Mouse (Mus musculus): ENCODE data around the gene C1qtnf12. TPM values are rescaled to one million over a fixed set of nuclear protein-coding genes. Genes with fewer than 3 reads are reported as not detected.

Gene C1qtnf12
- total and polyA plus RNA-seq, 2 experiments from 2014 or later: 11.7 to 13.3 TPM

GRCm38 (mm10) chr4:155947094-155947493 lies 15.0 kb upstream of the C1qtnf12 start:
- Histone ChIP-seq H3K27ac (ENCODE audit: low read depth, low read length) (no peak overlapping the region), H3K36me3 (ENCODE audit: insufficient read depth, low read length) (peaks cover 31% of the 10 kb centered on the region; the same call in 1 of the 2 replicates), H3K9ac (replicated peaks; ENCODE audit: low read length, poor library complexity, severe bottlenecking) (no peak overlapping the region), H3K4me1 (ENCODE audit: insufficient read depth, low read length) (peaks cover 6% of the 10 kb centered on the region; the same call in 1 of the 2 replicates), H3K9me3 (ENCODE audit: low read length) (no peaks in the 10 kb centered on the region), H3K4me2 (ENCODE audit: low read depth, low read length, poor library complexity, severe bottlenecking) (no peak overlapping the region), H3K27me3 (ENCODE audit: insufficient read depth, low read length) (no peaks in the 10 kb centered on the region), H3K4me3 (ENCODE audit: low read depth, low read length) (no peak overlapping the region)
- no peak for ATAC-seq (ENCODE audit: low FRiP score)
- no peak for DNase-seq (ENCODE audit: low spot score)
- no peak for TF ChIP-seq CTCF (IDR thresholded peaks at IDR 0.05)

GRCm38 (mm10) chr4:155955491-155955890 lies 6.6 kb upstream of the C1qtnf12 start:
- no peak for ATAC-seq (ENCODE audit: low FRiP score)
- H3K4me2 ChIP-seq (ENCODE audit: low read depth, low read length, poor library complexity, severe bottlenecking): no peak overlapping the region
- no peak overlapping the region for H3K4me3 ChIP-seq (ENCODE audit: low read depth, low read length)
- H3K36me3 ChIP-seq (ENCODE audit: insufficient read depth, low read length): peaks cover 41% of the 10 kb centered on the region
- 92% methylated on average over 6 of the region's 6 CpGs for WGBS
- H3K27ac ChIP-seq (ENCODE audit: low read depth, low read length): no peak overlapping the region
- no peaks in the 10 kb centered on the region for H3K9me3 ChIP-seq (ENCODE audit: low read length)
- no peak for DNase-seq (ENCODE audit: low spot score)
- no peaks in the 10 kb centered on the region for H3K4me1 ChIP-seq (ENCODE audit: insufficient read depth, low read length)
- H3K9ac ChIP-seq (replicated peaks; ENCODE audit: low read length, poor library complexity, severe bottlenecking): no peak overlapping the region
- no peaks in the 10 kb centered on the region for H3K27me3 ChIP-seq (ENCODE audit: insufficient read depth, low read length)
- TF ChIP-seq CTCF (IDR thresholded peaks at IDR 0.05): no peak

- Histone ChIP-seq H3K36me3 (ENCODE audit: insufficient read depth, low read length) (peaks cover 30% of the 10 kb centered on the region), H3K4me2 (ENCODE audit: low read depth, low read length, poor library complexity, severe bottlenecking) (no peak overlapping the region)
Measured at GRCm38 (mm10) chr4:155959275-155959674, 2.8 kb upstream of the C1qtnf12 start.

DNA sequence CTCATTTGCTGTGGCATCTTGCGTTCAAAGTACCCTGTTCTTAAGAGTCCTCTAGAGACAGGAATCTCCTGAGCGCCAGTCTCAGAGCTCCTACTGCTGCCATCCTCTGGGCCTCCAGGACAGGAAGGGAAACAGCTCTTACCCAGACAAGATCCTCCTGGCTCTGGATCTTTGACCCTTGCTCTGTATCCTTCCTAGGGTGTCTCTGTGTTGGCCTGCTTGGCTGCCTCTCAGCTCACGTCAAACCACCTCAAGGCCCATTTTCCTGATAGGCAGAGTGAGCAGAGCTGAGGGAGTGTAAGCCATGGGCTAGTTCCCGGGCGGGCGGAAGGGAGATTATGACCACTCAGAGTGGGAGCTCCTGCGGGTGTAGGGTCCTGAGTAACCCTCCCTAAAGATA lies 988 bp downstream of the C1qtnf12 start:
- H3K4me1 ChIP-seq (ENCODE audit: insufficient read depth, low read length): no peaks in the 10 kb centered on the region
- H3K9ac ChIP-seq (replicated peaks; ENCODE audit: low read length, poor library complexity, severe bottlenecking): peak overlapping the region; percentile 52
- H3K4me3 ChIP-seq (ENCODE audit: low read depth, low read length): peak overlapping the region; percentile 35; the same call in 1 of the 2 replicates
- DNase-seq (ENCODE audit: low spot score): no peak
- peaks cover 24% of the 10 kb centered on the region for H3K36me3 ChIP-seq (ENCODE audit: insufficient read depth, low read length)
- peak overlapping the region; percentile 54 for H3K4me2 ChIP-seq (ENCODE audit: low read depth, low read length, poor library complexity, severe bottlenecking)
- ATAC-seq (ENCODE audit: low FRiP score): no peak
- H3K27ac ChIP-seq (ENCODE audit: low read depth, low read length): no peak overlapping the region
- TF ChIP-seq CTCF (IDR thresholded peaks at IDR 0.05): no peak
- 48% methylated on average over 7 of the region's 7 CpGs for WGBS
- H3K9me3 ChIP-seq (ENCODE audit: low read length): no peaks in the 10 kb centered on the region
- H3K27me3 ChIP-seq (ENCODE audit: insufficient read depth, low read length): no peaks in the 10 kb centered on the region

More at GRCm38 (mm10) chr4:155959275-155959674, 2.8 kb upstream of the C1qtnf12 start:
- no peaks in the 10 kb centered on the region for H3K27me3 ChIP-seq (ENCODE audit: insufficient read depth, low read length)
- no peak overlapping the region for H3K27ac ChIP-seq (ENCODE audit: low read depth, low read length)
- no peak overlapping the region for H3K9ac ChIP-seq (replicated peaks; ENCODE audit: low read length, poor library complexity, severe bottlenecking)
- no peak overlapping the region for H3K4me3 ChIP-seq (ENCODE audit: low read depth, low read length)
- 11% methylated on average over 5 of the region's 5 CpGs for WGBS
- H3K4me1 ChIP-seq (ENCODE audit: insufficient read depth, low read length): no peaks in the 10 kb centered on the region
- peak; percentile 85 for TF ChIP-seq CTCF (IDR thresholded peaks at IDR 0.05)
- H3K9me3 ChIP-seq (ENCODE audit: low read length): no peaks in the 10 kb centered on the region
- ATAC-seq (ENCODE audit: low FRiP score): peak; percentile 56
- DNase-seq (ENCODE audit: low spot score): peak; percentile 88

- WGBS: 94% methylated on average over 11 of the region's 11 CpGs
- H3K27me3 ChIP-seq (ENCODE audit: insufficient read depth, low read length): no peaks in the 10 kb centered on the region
- H3K9me3 ChIP-seq (ENCODE audit: low read length): no peaks in the 10 kb centered on the region
- no peak overlapping the region for H3K4me3 ChIP-seq (ENCODE audit: low read depth, low read length)
- DNase-seq (ENCODE audit: low spot score): no peak
- no peaks in the 10 kb centered on the region for H3K4me1 ChIP-seq (ENCODE audit: insufficient read depth, low read length)
- no peak for TF ChIP-seq CTCF (IDR thresholded peaks at IDR 0.05)
- H3K9ac ChIP-seq (replicated peaks; ENCODE audit: low read length, poor library complexity, severe bottlenecking): no peak overlapping the region
- no peak overlapping the region for H3K27ac ChIP-seq (ENCODE audit: low read depth, low read length)
- no peak for ATAC-seq (ENCODE audit: low FRiP score)
- H3K4me2 ChIP-seq (ENCODE audit: low read depth, low read length, poor library complexity, severe bottlenecking): no peak overlapping the region
- peaks cover 20% of the 10 kb centered on the region; the same call in 1 of the 2 replicates for H3K36me3 ChIP-seq (ENCODE audit: insufficient read depth, low read length)
Measured at GRCm38 (mm10) chr4:155964396-155964795, 2.3 kb downstream of the C1qtnf12 start.

DNA sequence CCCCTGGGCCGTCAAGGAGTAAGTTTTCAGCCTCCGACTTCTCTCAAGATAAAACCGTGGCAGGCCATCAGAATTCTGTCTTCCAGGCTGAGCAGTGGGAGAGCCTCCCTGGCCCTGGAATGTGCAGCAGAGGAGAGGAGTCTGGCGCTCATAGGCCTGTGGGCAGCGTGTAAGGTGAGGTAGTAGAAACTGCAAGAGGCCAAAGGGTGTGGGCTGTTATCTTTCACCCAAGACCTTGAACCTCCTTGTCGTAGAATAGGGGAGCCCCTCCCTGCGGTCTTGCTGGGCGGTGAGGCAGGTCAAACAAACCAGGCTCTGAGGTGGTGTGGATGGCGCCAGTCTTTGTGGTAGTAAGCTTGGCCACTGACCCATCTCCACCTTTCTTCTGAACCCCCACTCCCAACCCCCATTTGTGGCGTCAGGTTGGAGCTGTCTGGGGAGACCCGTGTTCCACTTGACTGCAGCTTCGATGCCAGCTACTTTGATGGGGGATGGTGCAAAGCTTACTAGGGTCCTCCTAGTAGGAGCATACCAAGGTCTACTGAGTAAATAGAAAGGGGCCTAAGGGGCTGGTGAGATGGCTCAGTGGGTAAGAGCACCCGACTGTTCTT lies 7.0 kb downstream of the C1qtnf12 start:
- Histone ChIP-seq H3K4me2 (ENCODE audit: low read depth, low read length, poor library complexity, severe bottlenecking) (no peak overlapping the region), H3K36me3 (ENCODE audit: insufficient read depth, low read length) (peaks cover 13% of the 10 kb centered on the region; the same call in 1 of the 2 replicates), H3K9me3 (ENCODE audit: low read length) (no peaks in the 10 kb centered on the region), H3K9ac (replicated peaks; ENCODE audit: low read length, poor library complexity, severe bottlenecking) (no peak overlapping the region), H3K27me3 (ENCODE audit: insufficient read depth, low read length) (no peaks in the 10 kb centered on the region), H3K4me3 (ENCODE audit: low read depth, low read length) (no peak overlapping the region), H3K4me1 (ENCODE audit: insufficient read depth, low read length) (no peaks in the 10 kb centered on the region), H3K27ac (ENCODE audit: low read depth, low read length) (no peak overlapping the region)
- DNase-seq (ENCODE audit: low spot score) (no peak), ATAC-seq (ENCODE audit: low FRiP score) (no peak)
- 86% methylated on average over 13 of the region's 13 CpGs for WGBS
- no peak for TF ChIP-seq CTCF (IDR thresholded peaks at IDR 0.05)

Data from midbrain, postnatal 0 days (tissue).